Comparison of ENCODE assay signal across 9 mouse cellular contexts in the genomic region with DNA sequence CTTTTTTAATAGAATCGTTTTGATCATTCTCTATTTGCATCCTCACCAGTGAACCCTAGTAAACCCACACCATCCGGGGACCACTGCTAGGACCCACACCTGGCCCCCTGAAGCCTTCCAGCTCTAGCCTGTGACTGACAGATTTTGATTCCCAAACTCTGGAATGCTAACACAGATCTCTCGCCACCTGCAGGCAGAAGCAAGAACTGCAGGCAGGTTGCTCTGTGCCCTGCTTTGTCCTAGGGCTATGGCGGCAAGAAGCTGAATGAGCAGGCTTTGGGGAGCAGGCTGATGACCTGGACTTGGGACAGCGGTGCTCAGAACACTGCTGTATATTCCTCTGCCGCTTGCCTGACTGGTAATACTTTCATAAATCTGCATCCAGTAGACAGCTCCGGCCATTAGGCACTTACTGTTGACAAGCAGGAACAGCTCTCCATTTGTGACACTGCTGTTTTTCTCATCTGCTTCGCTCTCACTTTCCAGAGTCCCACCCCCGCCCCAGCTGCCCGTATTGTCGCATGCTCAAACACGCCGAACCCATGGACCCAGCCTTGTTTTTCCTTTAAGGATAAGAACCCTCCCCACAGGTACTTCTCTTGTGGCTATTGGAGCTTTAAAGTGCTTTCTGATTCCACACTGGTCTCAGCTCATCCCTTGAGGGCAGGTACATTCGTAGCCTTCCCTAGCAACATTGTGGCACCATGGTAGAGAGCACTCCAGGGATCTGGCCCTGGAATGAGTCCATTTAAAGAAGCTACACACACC.
A peak's percentile ranks its signal among the peaks of the same experiment; 100 is the strongest.
DNase-seq lines count a peak whose midpoint lies in the region; ATAC-seq lines count a peak whose summit lies in the region.
"Had no signal": no experiment of that assay in that cellular context is flagged by ENCODE, and none has a peak within 500 bp of the region (broad histone marks: within the 10 kb centered on the region; RNA-seq: fewer than 3 reads in every experiment).

No protein-coding gene starts in this region.

- peak; percentile 38 for DNase-seq in CD4-positive helper T cell, adult 2 months (ENCODE audit: low read depth, low spot score)
- peak; percentile 95 for DNase-seq in brain, adult 2 months (ENCODE audit: low read depth, low spot score)
- DNase-seq in large intestine, adult 2 months (ENCODE audit: low read depth, low spot score): peak; percentile 82
- peak; percentile 86 to 90 for DNase-seq in lung, adult 18-20 months
- DNase-seq in ovary, postnatal 36 days (ENCODE audit: low spot score): peak; percentile 81
- peak; percentile 91 for DNase-seq in thymus, postnatal 4 days

- no peaks in the 10 kb centered on the region for H3K36me3 ChIP-seq in forebrain, embryonic 12.5 days (replicated peaks)
- H3K36me3 ChIP-seq in heart, embryonic 16.5 days (ENCODE audit: control insufficient read depth, insufficient read depth): no peaks in the 10 kb centered on the region

- peak; percentile 7; the same call in 1 of the 2 replicates for ATAC-seq in forebrain, embryonic 12.5 days (ENCODE audit: low FRiP score)
- no peak for ATAC-seq in heart, embryonic 16.5 days (replicated peaks; ENCODE audit: extremely low read depth, insufficient read depth, low FRiP score)

- peaks cover 61% of the 10 kb centered on the region for H3K4me1 ChIP-seq in forebrain, embryonic 12.5 days
- peaks cover 55% of the 10 kb centered on the region for H3K4me1 ChIP-seq in heart, embryonic 16.5 days (ENCODE audit: control insufficient read depth, insufficient read depth, low read length)

- H3K9me3 ChIP-seq in forebrain, embryonic 12.5 days: no peaks in the 10 kb centered on the region
- no peaks in the 10 kb centered on the region for H3K9me3 ChIP-seq in heart, embryonic 16.5 days (replicated peaks; ENCODE audit: control insufficient read depth, low read length)

- peak overlapping the region; percentile 82 for H3K27ac ChIP-seq in forebrain, embryonic 12.5 days
- H3K27ac ChIP-seq in heart, embryonic 16.5 days (ENCODE audit: low read length): peak overlapping the region; percentile 71

- 0 out of 2 replicates have a peak overlapping the region, but pooled peaks have one; percentile 19 for H3K4me2 ChIP-seq in forebrain, embryonic 12.5 days
- peak overlapping the region; percentile 34; the same call in 1 of the 2 replicates for H3K4me2 ChIP-seq in heart, embryonic 16.5 days (ENCODE audit: low read depth, low read length)

- H3K4me3 ChIP-seq in forebrain, embryonic 12.5 days (replicated peaks): no peak overlapping the region
- no peak overlapping the region for H3K4me3 ChIP-seq in heart, embryonic 16.5 days (ENCODE audit: low read length)
- H3K4me3 ChIP-seq: erythroblast, embryonic 14.5 days had no signal

- H3K9ac ChIP-seq in forebrain, embryonic 12.5 days: 0 out of 2 replicates have a peak overlapping the region, but pooled peaks have one; percentile 33
- peak overlapping the region; percentile 45 for H3K9ac ChIP-seq in heart, embryonic 16.5 days (ENCODE audit: low read length)

- no peaks in the 10 kb centered on the region; the same call in 1 of the 2 replicates for H3K27me3 ChIP-seq in forebrain, embryonic 12.5 days
- no peaks in the 10 kb centered on the region for H3K27me3 ChIP-seq in heart, embryonic 16.5 days (ENCODE audit: control insufficient read depth, insufficient read depth, low read length)

- 19% methylated on average over 14 of the region's 14 CpGs for WGBS in forebrain, embryonic 12.5 days
- WGBS in heart, embryonic 16.5 days: 16% methylated on average over 14 of the region's 14 CpGs
- 21% methylated on average over 14 of the region's 14 CpGs for WGBS in large intestine, adult 2 months

Comparison
In these comparisons a context has a peak if more than half of its experiments do, and no peak if none do; other contexts are left out.
1. DNase-seq: peak in every context shown above with its lines; median percentile 95 in brain, adult 2 months; 91 in thymus, postnatal 4 days; 88 in lung, adult 18-20 months; 82 in large intestine, adult 2 months; 81 in ovary, postnatal 36 days; 38 in CD4-positive helper T cell, adult 2 months.